9 mouse cellular contexts compared by ENCODE assay signal in the genomic region with DNA sequence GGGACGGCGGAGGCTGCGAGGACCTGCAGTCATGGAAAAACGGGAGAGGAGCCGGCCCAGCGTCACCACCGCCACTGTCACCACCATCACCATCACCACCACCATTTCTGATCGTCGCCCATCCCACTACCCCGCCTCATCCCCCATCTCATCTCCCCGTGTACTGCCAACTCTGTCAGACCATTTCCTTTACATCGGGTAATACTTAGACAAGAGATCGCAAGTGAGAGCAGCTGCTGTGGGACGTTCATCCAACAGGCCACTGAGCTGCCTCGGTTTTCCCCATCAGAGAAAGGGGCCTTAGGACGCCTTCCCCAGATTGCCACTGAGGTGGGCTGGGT. TPM values are rescaled to one million over a fixed set of nuclear protein-coding genes. Genes with fewer than 3 reads are reported as not detected.
A peak's percentile ranks its signal among the peaks of the same experiment; 100 is the strongest.
DNase-seq lines count a peak whose midpoint lies in the region; ATAC-seq lines count a peak whose summit lies in the region.
"Had no signal": no experiment of that assay in that cellular context is flagged by ENCODE, and none has a peak within 500 bp of the region (broad histone marks: within the 10 kb centered on the region; RNA-seq: fewer than 3 reads in every experiment).

No protein-coding gene starts in this region.

- peak overlapping the region; percentile 87 for H3K4me3 ChIP-seq in forebrain, embryonic 13.5 days
- H3K4me3 ChIP-seq in liver, embryonic 11.5 days (ENCODE audit: low read depth, low read length): peak overlapping the region; percentile 66

- peaks cover 13% of the 10 kb centered on the region for H3K4me1 ChIP-seq in forebrain, embryonic 13.5 days
- H3K4me1 ChIP-seq in liver, embryonic 11.5 days (replicated peaks; ENCODE audit: control insufficient read depth, insufficient read depth, low read length): no peaks in the 10 kb centered on the region; the same call in 1 of the 2 replicates

- H3K27ac ChIP-seq in forebrain, embryonic 13.5 days: peak overlapping the region; percentile 92
- no peak overlapping the region for H3K27ac ChIP-seq in liver, embryonic 11.5 days (ENCODE audit: low read depth, low read length)

- H3K4me2 ChIP-seq in forebrain, embryonic 13.5 days: peak overlapping the region; percentile 77
- peak overlapping the region; percentile 81 for H3K4me2 ChIP-seq in liver, embryonic 11.5 days

- 2% methylated on average over 16 of the region's 16 CpGs for WGBS in forebrain, embryonic 13.5 days
- 3% methylated on average over 14 of the region's 16 CpGs for WGBS in liver, embryonic 11.5 days

- peak overlapping the region; percentile 98 for H3K9ac ChIP-seq in forebrain, embryonic 13.5 days
- H3K9ac ChIP-seq in liver, embryonic 11.5 days (ENCODE audit: low read depth, low read length): peak overlapping the region; percentile 55

- peak; percentile 34 to 38 for DNase-seq in frontal cortex, postnatal 36 days (ENCODE audit: low spot score in 2 of 2)
- DNase-seq in frontal cortex, postnatal 25 days (ENCODE audit: low spot score in 2 of 2): no peak
- peak; percentile 34 for DNase-seq in liver, embryonic 11.5 days (ENCODE audit: low spot score)
- no peak for DNase-seq in adrenal gland, adult 8-10 months
- DNase-seq in left cerebral cortex, postnatal 14 days (ENCODE audit: low spot score in 2 of 2): no peak
- no peak for DNase-seq in adrenal gland, adult 18-20 months (ENCODE audit: low spot score in 2 of 2)

- no peaks in the 10 kb centered on the region for H3K36me3 ChIP-seq in forebrain, embryonic 13.5 days (ENCODE audit: poor library complexity, severe bottlenecking)
- H3K36me3 ChIP-seq in liver, embryonic 11.5 days (ENCODE audit: control insufficient read depth, insufficient read depth, low read length): no peaks in the 10 kb centered on the region

- intact Hi-C loops in left cerebral cortex, postnatal 14 days (cut with DNase I): no loop called here

- H3K9me3 ChIP-seq in forebrain, embryonic 13.5 days (replicated peaks): no peaks in the 10 kb centered on the region
- no peaks in the 10 kb centered on the region for H3K9me3 ChIP-seq in liver, embryonic 11.5 days (ENCODE audit: control insufficient read depth, low read length)

- no peaks in the 10 kb centered on the region for H3K27me3 ChIP-seq in forebrain, embryonic 13.5 days
- peaks cover 30% of the 10 kb centered on the region for H3K27me3 ChIP-seq in liver, embryonic 11.5 days (replicated peaks; ENCODE audit: control insufficient read depth, insufficient read depth, low read length)

- peak; percentile 47 for ATAC-seq in CD4-positive, CD25-positive, alpha-beta regulatory T cell, adult 4 months
- peak; percentile 64 for ATAC-seq in forebrain, embryonic 13.5 days
- ATAC-seq in liver, embryonic 11.5 days (replicated peaks; ENCODE audit: low FRiP score): no peak

RNA-seq across cellular contexts. Expression of a gene that starts 0.8 kb away (rescaled TPM):
- 1 to 10 TPM; 6.7 to 6.8 TPM for polyA plus RNA-seq in CD4-positive, CD25-positive, alpha-beta regulatory T cell, adult 4 months (2017; shearing (Covaris generic))
- polyA plus RNA-seq in forebrain, embryonic 13.5 days (2015; fragmentation: Nextera tagmentation; extraction: Ambion mirVana): 28.7 and 30.2 TPM in 2 replicates
- 2.3 and 3.1 TPM in 2 replicates for polyA plus RNA-seq in liver, embryonic 11.5 days (2014; fragmentation: Nextera tagmentation; extraction: Ambion mirVana)
- 1 to 10 TPM; 2.2 to 5.4 (median 3.4) TPM for total RNA-seq in adrenal gland, adult 8-10 months (2022)
- 10 to 100 TPM; 17.1 to 18.4 TPM for total RNA-seq in left cerebral cortex, postnatal 14 days (2021)
- 1 to 10 TPM; 1.7 to 4.3 TPM for total RNA-seq in adrenal gland, adult 18-20 months (2021)
- polyA plus RNA-seq: C2C12 had no signal

Comparison
In these comparisons a context has a peak if more than half of its experiments do, and no peak if none do; other contexts are left out.
1. DNase-seq: peak in frontal cortex, postnatal 36 days (2 of 2) and liver, embryonic 11.5 days (single experiment); none in frontal cortex, postnatal 25 days (0 of 2), adrenal gland, adult 8-10 months (single experiment), left cerebral cortex, postnatal 14 days (0 of 2) and adrenal gland, adult 18-20 months (0 of 2).